Mouse (Mus musculus) megakaryocyte-erythroid progenitor cell, adult 5-6 weeks (primary cell): ENCODE data around the gene Zfp865. TPM values are rescaled to one million over a fixed set of nuclear protein-coding genes. Genes with fewer than 3 reads are reported as not detected.

Experiments used
- ATAC-seq: replicated peaks from 2 replicates; pipeline ENCODE4 v1.8.0; 2016; ENCODE audit warnings: mild to moderate bottlenecking, inconsistent platforms; ENCODE audit not compliant: severe bottlenecking, poor library complexity, low FRiP score, low TSS enrichment
- total RNA-seq, 2 experiments: library from RNA; stranded (forward) in 1 of 2; stranded (reverse) in 1 of 2; fragments of 200-1000, 215-1000 nt in 1 of 2; fragments of >200 nt in 1 of 2; fragmentation: Nextera tagmentation in 1 of 2; gene quantifications; 2 replicates each; pipeline ENCODE4 v1.2.3; 2014 to 2017

Gene Zfp865
- total RNA-seq, 2 experiments from 2014 or later, result 9.8 to 22.7 TPM

GRCm38 (mm10) chr7:5038940-5039339, 18.8 kb downstream of the Zfp865 start:
- no peak for ATAC-seq

GRCm38 (mm10) chr7:5044981-5045380, 24.8 kb downstream of the Zfp865 start:
- peak; percentile 28; the same call in 1 of the 2 replicates for ATAC-seq

- ATAC-seq, result no peak
Observed at GRCm38 (mm10) chr7:5046112-5046511, 25.9 kb downstream of the Zfp865 start.

- peak; percentile 32; the same call in 1 of the 2 replicates for ATAC-seq
Observed at GRCm38 (mm10) chr7:5047313-5047712, 27.1 kb downstream of the Zfp865 start.

GRCm38 (mm10) chr7:5051193-5052192, 31.3 kb downstream of the Zfp865 start, which contains the start of gene Zfp580:
Gene Zfp580, plus strand, starts transcription at chr7:5051538.
- ATAC-seq, result peak; percentile 51; the same call in 1 of the 2 replicates

GRCm38 (mm10) chr7:5052438-5052837, 32.3 kb downstream of the Zfp865 start:
- no peak for ATAC-seq

- ATAC-seq, result no peak
Observed at GRCm38 (mm10) chr7:5052931-5053343, 32.8 kb downstream of the Zfp865 start.

GRCm38 (mm10) chr7:5053456-5054179, 33.4 kb downstream of the Zfp865 start:
- ATAC-seq, result no peak

- ATAC-seq, result no peak
Observed at GRCm38 (mm10) chr7:5056651-5057263, 36.6 kb downstream of the Zfp865 start.

GRCm38 (mm10) chr7:5057381-5057780, 37.2 kb downstream of the Zfp865 start:
- no peak for ATAC-seq

GRCm38 (mm10) chr7:5057804-5058203, 37.6 kb downstream of the Zfp865 start:
- no peak for ATAC-seq

- no peak for ATAC-seq
Observed at GRCm38 (mm10) chr7:5058631-5059030, 38.5 kb downstream of the Zfp865 start.

- no peak for ATAC-seq
Observed at GRCm38 (mm10) chr7:5059421-5059820, 39.2 kb downstream of the Zfp865 start.

- peak; percentile 35 for ATAC-seq
Observed at GRCm38 (mm10) chr7:5060239-5060731, 40.1 kb downstream of the Zfp865 start.

GRCm38 (mm10) chr7:5060944-5061773, 41.0 kb downstream of the Zfp865 start:
- ATAC-seq, result peak; percentile 69

GRCm38 (mm10) chr7:5061774-5062359, 41.7 kb downstream of the Zfp865 start, which contains the start of gene U2af2:
Gene U2af2, plus strand, starts transcription at chr7:5062143.
- ATAC-seq, result peak; percentile 43

GRCm38 (mm10) chr7:5062360-5063001, 42.3 kb downstream of the Zfp865 start:
- ATAC-seq, result no peak

- no peak for ATAC-seq
Observed at GRCm38 (mm10) chr7:5064886-5065285, 44.7 kb downstream of the Zfp865 start.
